Mouse (Mus musculus): ENCODE measurements at regions not wholly inside any gene's neighbourhood (a gene's known extent, or its start where the extent isn't known, plus 50 kb on each side); places are given as distances from the start of the nearest gene placed in this dataset.

GRCm38 (mm10) chr3:41318232-41319131, 235.6 kb upstream of the Pgrmc2 start:
- Histone ChIP-seq H3K4me3 (ENCODE audit: insufficient read depth, low read depth, low read length) (no peak overlapping the region), H3K27ac (ENCODE audit: insufficient read depth, low read depth, low read length) (no peak overlapping the region), H3K4me1 (ENCODE audit: control insufficient read depth, insufficient read depth, low read length) (peaks cover 3% of the 10 kb centered on the region; the same call in 1 of the 2 replicates)
- TF ChIP-seq POLR2A (IDR thresholded peaks at IDR 0.05; ENCODE audit: insufficient read depth, low read depth, low read length): no peak
- TF ChIP-seq CTCF (IDR thresholded peaks at IDR 0.05; ENCODE audit: insufficient read depth, low read depth, low read length): no peak
- 85% methylated on average over 12 of the region's 12 CpGs for WGBS

DNA sequence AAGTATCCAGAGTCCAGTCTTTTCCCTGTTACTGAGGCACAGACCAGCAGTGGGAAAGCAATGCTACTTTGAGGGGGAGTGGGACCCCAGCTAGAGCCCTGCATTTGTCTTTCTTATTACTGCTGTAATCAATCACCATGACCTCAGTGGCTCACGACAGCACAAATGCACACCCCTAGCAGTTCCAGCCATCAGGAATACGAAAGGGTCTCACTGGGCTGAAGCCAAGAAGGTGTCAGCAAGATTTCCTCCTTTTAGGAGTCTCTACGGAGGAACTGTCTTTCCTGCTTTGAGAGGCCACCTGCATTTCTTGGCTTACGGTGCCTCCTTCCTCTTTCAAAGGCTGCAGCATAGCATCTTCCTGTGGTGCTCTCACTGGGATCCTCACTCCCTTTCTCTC, 234.3 kb upstream of the Pgrmc2 start:
- 73% methylated on average over 4 of the region's 4 CpGs for WGBS
- Histone ChIP-seq H3K27ac (ENCODE audit: insufficient read depth, low read depth, low read length) (no peak overlapping the region), H3K4me3 (ENCODE audit: insufficient read depth, low read depth, low read length) (no peak overlapping the region)

DNA sequence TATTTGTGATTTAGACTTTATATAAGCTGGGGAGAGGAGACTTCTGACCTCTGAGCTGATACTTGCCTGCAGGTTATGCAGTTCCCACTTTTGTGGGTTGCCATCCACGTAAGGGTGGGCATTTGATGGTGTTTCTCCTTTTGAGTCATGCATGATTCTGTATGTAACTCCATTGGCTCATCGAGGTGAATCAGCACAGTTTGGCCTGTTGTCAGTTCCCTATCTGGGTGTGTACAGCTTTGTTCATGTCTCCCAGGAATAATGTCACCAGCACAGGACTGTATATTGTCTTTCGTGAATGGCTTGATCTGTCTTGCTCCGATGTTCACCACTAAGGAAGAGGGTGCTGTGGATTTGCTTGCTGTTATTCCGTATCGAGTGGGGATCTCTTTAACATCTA, 229.6 kb upstream of the Pgrmc2 start:
- Histone ChIP-seq H3K4me3 (ENCODE audit: insufficient read depth, low read depth, low read length) (no peak overlapping the region), H3K27ac (ENCODE audit: insufficient read depth, low read depth, low read length) (no peak overlapping the region), H3K4me1 (ENCODE audit: control insufficient read depth, insufficient read depth, low read length) (no peaks in the 10 kb centered on the region)
- WGBS: 96% methylated on average over 6 of the region's 6 CpGs
- no peak for TF ChIP-seq CTCF (IDR thresholded peaks at IDR 0.05; ENCODE audit: insufficient read depth, low read depth, low read length)
- no peak for TF ChIP-seq POLR2A (IDR thresholded peaks at IDR 0.05; ENCODE audit: insufficient read depth, low read depth, low read length)

More for the DNA sequence above, 234.3 kb upstream of the Pgrmc2 start:
- TF ChIP-seq POLR2A (IDR thresholded peaks at IDR 0.05; ENCODE audit: insufficient read depth, low read depth, low read length) (no peak), CTCF (IDR thresholded peaks at IDR 0.05; ENCODE audit: insufficient read depth, low read depth, low read length) (no peak)
- peaks cover 3% of the 10 kb centered on the region; the same call in 1 of the 2 replicates for H3K4me1 ChIP-seq (ENCODE audit: control insufficient read depth, insufficient read depth, low read length)

GRCm38 (mm10) chr3:41307400-41308028, 224.7 kb upstream of the Pgrmc2 start:
- WGBS: 77% methylated on average over 13 of the region's 13 CpGs

GRCm38 (mm10) chr3:41302805-41303204, 220.0 kb upstream of the Pgrmc2 start:
- 87% methylated on average over 3 of the region's 3 CpGs for WGBS
- H3K4me1 ChIP-seq (ENCODE audit: control insufficient read depth, insufficient read depth, low read length): no peaks in the 10 kb centered on the region
- H3K4me3 ChIP-seq (ENCODE audit: insufficient read depth, low read depth, low read length): no peak overlapping the region
- H3K27ac ChIP-seq (ENCODE audit: insufficient read depth, low read depth, low read length): no peak overlapping the region
- no peak for TF ChIP-seq CTCF (IDR thresholded peaks at IDR 0.05; ENCODE audit: insufficient read depth, low read depth, low read length)
- TF ChIP-seq POLR2A (IDR thresholded peaks at IDR 0.05; ENCODE audit: insufficient read depth, low read depth, low read length): no peak

More at GRCm38 (mm10) chr3:41307400-41308028, 224.7 kb upstream of the Pgrmc2 start:
- no peak overlapping the region for H3K27ac ChIP-seq (ENCODE audit: insufficient read depth, low read depth, low read length)
- H3K4me3 ChIP-seq (ENCODE audit: insufficient read depth, low read depth, low read length): no peak overlapping the region
- no peaks in the 10 kb centered on the region for H3K4me1 ChIP-seq (ENCODE audit: control insufficient read depth, insufficient read depth, low read length)
- no peak for TF ChIP-seq POLR2A (IDR thresholded peaks at IDR 0.05; ENCODE audit: insufficient read depth, low read depth, low read length)
- no peak for TF ChIP-seq CTCF (IDR thresholded peaks at IDR 0.05; ENCODE audit: insufficient read depth, low read depth, low read length)

- H3K27ac ChIP-seq (ENCODE audit: insufficient read depth, low read depth, low read length): no peak overlapping the region
- TF ChIP-seq POLR2A (IDR thresholded peaks at IDR 0.05; ENCODE audit: insufficient read depth, low read depth, low read length): no peak
- TF ChIP-seq CTCF (IDR thresholded peaks at IDR 0.05; ENCODE audit: insufficient read depth, low read depth, low read length): no peak
- WGBS: 76% methylated on average over 4 of the region's 4 CpGs
- no peak overlapping the region for H3K4me3 ChIP-seq (ENCODE audit: insufficient read depth, low read depth, low read length)
- peaks cover 7% of the 10 kb centered on the region for H3K4me1 ChIP-seq (ENCODE audit: control insufficient read depth, insufficient read depth, low read length)
These were observed 215.9 kb upstream of the Pgrmc2 start for GRCm38 (mm10) chr3:41298776-41299175.

GRCm38 (mm10) chr3:41296152-41296809, 213.4 kb upstream of the Pgrmc2 start:
- H3K4me1 ChIP-seq (ENCODE audit: control insufficient read depth, insufficient read depth, low read length): peaks cover 7% of the 10 kb centered on the region
- H3K4me3 ChIP-seq (ENCODE audit: insufficient read depth, low read depth, low read length): no peak overlapping the region
- no peak for TF ChIP-seq POLR2A (IDR thresholded peaks at IDR 0.05; ENCODE audit: insufficient read depth, low read depth, low read length)
- H3K27ac ChIP-seq (ENCODE audit: insufficient read depth, low read depth, low read length): no peak overlapping the region
- WGBS: 77% methylated on average over 11 of the region's 11 CpGs

DNA sequence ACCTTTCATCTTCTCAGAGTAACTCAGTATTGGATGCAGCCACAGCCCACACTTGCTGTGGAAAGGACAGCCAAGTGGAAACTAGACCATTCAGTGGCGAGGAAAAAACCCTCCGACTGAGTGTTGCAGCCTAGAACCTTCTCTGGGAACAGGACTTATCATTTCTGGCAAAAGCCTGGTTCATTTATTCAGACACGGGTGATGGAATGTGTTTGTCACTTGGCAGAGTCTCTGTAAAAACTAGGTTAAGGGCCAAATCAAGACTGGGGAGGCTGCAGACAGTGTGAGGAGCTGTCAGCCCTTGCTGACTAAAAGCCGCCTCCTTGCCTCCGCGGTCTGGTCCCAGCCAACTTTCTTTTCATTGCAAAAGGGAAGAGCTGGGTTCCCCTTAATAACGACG, 212.3 kb upstream of the Pgrmc2 start:
- Histone ChIP-seq H3K4me1 (ENCODE audit: control insufficient read depth, insufficient read depth, low read length) (peaks cover 7% of the 10 kb centered on the region), H3K27ac (ENCODE audit: insufficient read depth, low read depth, low read length) (no peak overlapping the region), H3K4me3 (ENCODE audit: insufficient read depth, low read depth, low read length) (no peak overlapping the region)
- WGBS: 40% methylated on average over 8 of the region's 8 CpGs
- no peak for TF ChIP-seq POLR2A (IDR thresholded peaks at IDR 0.05; ENCODE audit: insufficient read depth, low read depth, low read length)
- TF ChIP-seq CTCF (IDR thresholded peaks at IDR 0.05; ENCODE audit: insufficient read depth, low read depth, low read length): no peak
